Mouse (Mus musculus): ENCODE data around the gene Tpm1.

- TF ChIP-seq POLR2A (IDR thresholded peaks at IDR 0.05; ENCODE audit: low read depth, low read length) = no peak
- no peak for TF ChIP-seq CTCF (conservative IDR thresholded peaks at IDR 0.05; ENCODE audit: insufficient read depth, insufficient read length, low read depth, low read length)
Observed at GRCm38 (mm10) chr9:67047606-67048482, 1.4 kb downstream of the Tpm1 start.
